Mouse (Mus musculus) v-Abl transformed pro-B cells (cell line): ENCODE measurements around the gene Ccdc174.

Experiments used
- in situ Hi-C, 2 experiments: fragments of 400-800 bp; cut with MboI; formaldehyde crosslinking; loops; one replicate each; pipeline ENCODE4 v1.15.1; 2025; ENCODE audit not compliant: unreplicated experiment in 2 of 2

The Ccdc174 gene

GRCm38 (mm10) chr6:91877885-91878651, at the start of gene Ccdc174:
TSS of gene Ccdc174 (plus strand) at chr6:91878053.
- in situ Hi-C loops = loop anchor here (5.0 to 25.0 kb wide), 3 partner anchors 201 to 816 kb away; partner anchors contain the start of genes Lsm3 (in 1 of the 2) and Xpc (in 1 of the 2)

DNA sequence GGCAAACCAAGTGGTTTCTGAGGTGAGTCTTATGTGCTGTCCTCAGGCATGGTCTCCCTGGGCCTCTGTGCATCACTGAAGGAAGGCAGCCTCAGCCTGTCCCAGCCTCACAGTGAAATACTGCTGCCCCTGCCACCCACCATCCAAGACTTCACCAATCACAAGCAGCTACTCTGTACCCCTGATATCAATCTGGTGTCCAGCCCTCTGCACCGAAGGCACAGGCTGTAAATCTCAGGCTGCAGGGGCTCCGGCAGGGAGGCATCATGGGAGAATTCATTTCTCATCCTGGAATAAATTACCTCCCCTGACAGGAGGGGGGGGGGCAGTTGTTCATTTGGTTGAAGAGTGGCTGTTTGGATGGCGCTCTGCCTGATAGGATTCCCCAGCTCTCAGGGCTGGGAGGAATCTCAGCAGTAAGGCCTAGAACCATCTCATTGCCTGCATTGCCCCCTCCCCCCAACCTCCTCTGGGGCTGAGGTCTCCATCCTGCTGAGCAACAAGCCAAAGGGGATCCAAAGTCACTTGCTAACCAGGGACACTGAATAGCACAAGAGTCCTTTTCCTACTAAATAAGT, 44.9 kb upstream of the Ccdc174 start:
- in situ Hi-C loops = no loop called here

- in situ Hi-C loops = no loop called here
Measured at GRCm38 (mm10) chr6:91839010-91839871, 38.6 kb upstream of the Ccdc174 start.

DNA sequence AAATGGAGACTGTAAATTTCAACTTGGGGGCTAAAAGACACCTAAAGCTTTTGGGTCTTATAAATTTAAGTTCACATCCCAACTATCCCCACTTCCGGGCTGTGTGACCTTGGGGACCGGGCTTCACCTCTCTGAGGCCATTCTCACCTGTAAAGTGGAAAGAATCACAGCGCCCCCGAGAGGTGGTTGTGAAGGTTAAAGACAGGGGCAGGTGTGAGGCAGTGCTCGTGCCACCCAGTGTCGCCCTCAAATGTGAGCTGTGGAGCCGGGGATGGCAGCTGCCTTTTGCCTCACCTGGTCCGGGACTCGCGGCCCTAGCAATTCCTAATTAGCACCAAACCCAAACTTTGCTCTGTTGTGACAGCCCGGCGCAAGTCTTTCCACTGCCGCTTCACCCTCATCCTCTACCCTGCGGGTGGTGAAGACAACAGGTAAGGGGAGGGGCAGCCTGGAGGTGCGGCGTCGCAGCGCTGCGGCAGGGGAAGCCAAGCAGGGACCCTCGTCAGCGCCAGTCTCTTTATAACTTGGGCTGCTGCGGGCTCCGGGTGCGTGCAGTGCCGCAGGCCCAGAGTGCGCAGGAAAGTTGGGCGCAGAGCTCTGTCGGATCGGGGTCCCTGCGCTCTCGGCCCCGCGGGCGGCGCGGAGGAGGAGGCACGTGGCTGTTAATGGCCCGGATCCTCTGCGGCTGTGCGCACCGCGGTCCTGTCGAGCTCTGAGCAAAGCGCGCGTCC, 34.8 kb upstream of the Ccdc174 start:
- in situ Hi-C loops = no loop called here

GRCm38 (mm10) chr6:91843628-91844153, 34.2 kb upstream of the Ccdc174 start:
- in situ Hi-C loops = no loop called here

GRCm38 (mm10) chr6:91852550-91852949, 25.3 kb upstream of the Ccdc174 start:
- in situ Hi-C loops = no loop called here

DNA sequence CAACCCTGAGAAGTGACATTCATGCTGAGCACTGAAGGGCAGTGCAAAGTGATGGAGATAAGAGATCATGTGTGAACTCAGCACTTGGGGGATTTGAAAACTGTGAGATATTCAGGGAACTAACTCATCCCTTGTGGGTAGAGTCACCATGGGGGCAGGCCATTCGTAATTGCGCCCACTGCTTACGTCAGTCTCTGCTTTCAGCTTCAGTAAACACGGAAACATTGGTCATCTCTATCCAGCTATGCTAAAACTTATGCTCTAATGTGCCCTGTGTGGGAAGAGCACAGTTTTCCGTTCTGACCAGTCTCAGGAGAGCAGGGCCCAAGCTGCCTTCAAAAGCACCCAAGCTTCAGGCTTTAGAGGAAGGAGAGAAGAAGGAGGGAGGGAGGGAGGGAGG, 19.5 kb upstream of the Ccdc174 start:
- in situ Hi-C loops = no loop called here

DNA sequence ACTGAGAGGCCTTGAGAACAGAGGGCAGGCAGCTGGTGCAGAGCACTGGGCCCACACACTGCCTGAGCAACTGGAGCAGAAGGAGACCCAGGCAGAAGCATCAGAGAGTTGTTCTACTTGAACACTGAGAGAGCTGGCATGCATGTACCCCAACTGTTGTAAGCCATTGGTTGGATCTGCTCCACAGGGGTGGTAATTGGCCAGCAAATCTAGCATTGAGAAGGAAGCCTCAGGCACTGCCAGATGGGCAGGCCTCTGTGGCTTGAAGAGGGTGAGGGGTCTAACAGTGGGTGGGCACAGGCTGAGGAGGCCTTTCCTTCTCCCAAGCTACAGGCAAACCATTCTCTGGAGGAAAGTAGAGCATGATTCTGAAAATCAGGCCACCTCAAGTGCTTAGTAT, 15.0 kb upstream of the Ccdc174 start:
- in situ Hi-C loops = no loop called here

- in situ Hi-C loops = no loop called here
Measured at GRCm38 (mm10) chr6:91864595-91864994, 13.3 kb upstream of the Ccdc174 start.

DNA sequence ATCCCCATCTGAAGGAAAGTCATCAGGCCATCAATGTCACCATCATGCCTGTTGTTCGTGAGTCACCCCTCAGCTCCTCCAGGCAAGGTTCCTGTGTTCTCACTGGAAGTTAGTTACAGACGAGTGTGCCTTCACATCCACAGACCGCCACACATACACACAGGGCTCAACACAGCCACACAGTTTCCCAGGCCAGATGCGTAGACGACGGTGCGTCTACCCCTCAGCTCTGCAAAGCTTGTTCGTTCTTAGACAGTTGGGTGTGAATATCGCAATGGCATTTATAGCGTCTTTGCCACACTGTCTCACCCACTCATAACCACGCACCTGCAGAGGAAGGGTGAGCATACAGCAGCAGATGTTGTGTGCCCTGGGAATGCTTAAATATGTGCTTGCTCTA, 12.3 kb upstream of the Ccdc174 start:
- in situ Hi-C loops = no loop called here

GRCm38 (mm10) chr6:91868091-91868490, 9.8 kb upstream of the Ccdc174 start:
- in situ Hi-C loops = no loop called here

- in situ Hi-C loops = no loop called here
Measured at GRCm38 (mm10) chr6:91872781-91873180, 5.1 kb upstream of the Ccdc174 start.

DNA sequence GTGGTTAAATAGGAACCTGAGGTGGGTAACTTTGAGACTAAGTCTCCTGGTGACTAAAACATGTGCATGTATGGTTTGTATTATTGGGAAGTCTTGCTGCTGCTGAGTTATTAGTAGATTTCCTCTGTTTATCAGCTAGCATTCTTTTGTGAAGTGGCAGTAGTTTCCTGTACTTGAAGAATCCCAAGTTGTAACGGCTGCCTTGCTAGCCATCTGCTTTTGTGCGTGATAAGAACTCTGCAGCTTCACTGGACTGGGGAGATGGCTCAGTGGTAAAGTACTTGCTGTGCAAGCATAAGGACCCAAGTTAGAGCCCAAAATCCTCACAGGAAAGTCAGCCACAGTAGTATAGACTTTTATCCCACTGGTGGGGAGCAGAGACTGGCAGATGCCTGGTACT, 6.0 kb downstream of the Ccdc174 start:
- in situ Hi-C loops = loop anchor here (10.0 to 25.0 kb wide), 3 partner anchors 359 to 822 kb away; partner anchors contain the start of genes Lsm3 (in 1 of the 2) and Xpc (in 1 of the 2)

GRCm38 (mm10) chr6:91889255-91889906, 11.5 kb downstream of the Ccdc174 start:
- in situ Hi-C loops = loop anchor here (10.0 to 25.0 kb wide), 3 partner anchors 365 to 827 kb away; partner anchors contain the start of genes Lsm3 (in 1 of the 2) and Xpc (in 1 of the 2)

DNA sequence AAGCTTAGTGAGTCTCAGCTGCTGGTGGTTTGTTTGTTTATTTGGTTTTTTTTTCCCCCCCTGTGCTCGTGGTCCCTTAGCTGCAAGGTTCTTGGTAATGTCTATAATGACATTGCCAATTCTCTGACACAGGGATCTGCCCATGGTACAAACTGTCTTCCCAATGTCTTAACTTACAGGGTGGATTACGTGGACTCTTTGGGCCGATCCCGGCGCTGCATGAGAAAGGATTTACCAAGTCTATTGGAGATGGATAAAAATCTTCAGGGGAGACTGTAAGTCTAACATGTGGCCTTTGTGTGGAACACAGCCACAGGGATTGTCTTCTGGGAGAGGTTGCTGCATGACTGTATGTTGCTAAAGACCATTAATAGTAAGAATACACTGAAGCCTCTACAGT, 12.8 kb downstream of the Ccdc174 start:
- in situ Hi-C loops = loop anchor here (25.0 kb wide), 2 partner anchors 378 to 828 kb away; partner anchors contain the start of genes Lsm3 (in 1 of the 2) and Xpc (in 1 of the 2)

- in situ Hi-C loops = loop anchor here (25.0 kb wide), 2 partner anchors 379 to 829 kb away; partner anchors contain the start of genes Lsm3 (in 1 of the 2) and Xpc (in 1 of the 2)
Measured at GRCm38 (mm10) chr6:91891776-91892175, 13.9 kb downstream of the Ccdc174 start.

DNA sequence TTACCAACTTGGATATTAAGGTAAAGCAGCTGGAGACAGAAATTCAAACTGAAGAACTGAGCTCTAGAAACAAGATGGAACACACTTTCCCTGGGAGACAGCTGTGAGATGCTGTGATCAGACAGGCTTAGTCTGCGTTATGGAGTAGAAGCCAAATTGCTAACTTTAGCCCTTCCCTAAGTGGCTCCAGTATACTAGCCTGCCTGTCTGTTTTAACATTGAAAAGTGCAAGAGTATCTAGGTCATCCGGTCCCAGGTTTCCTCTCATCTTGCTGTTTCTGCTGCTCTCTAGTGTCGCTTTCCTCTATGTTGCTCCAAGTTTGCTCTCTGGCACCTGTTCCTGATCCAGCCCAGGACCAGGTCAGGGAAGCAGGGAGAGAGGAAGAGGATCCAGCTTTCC, 18.9 kb downstream of the Ccdc174 start:
- in situ Hi-C loops = loop anchor here (5.0 to 25.0 kb wide), 4 partner anchors 171 to 834 kb away; partner anchors contain the start of genes Lsm3 (in 1 of the 2) and Xpc (in 1 of the 2)

GRCm38 (mm10) chr6:91901505-91901904, 23.7 kb downstream of the Ccdc174 start:
- in situ Hi-C loops = loop anchor here (5.0 kb wide), 2 partner anchors 366 to 371 kb away; no protein-coding TSS in a partner anchor

DNA sequence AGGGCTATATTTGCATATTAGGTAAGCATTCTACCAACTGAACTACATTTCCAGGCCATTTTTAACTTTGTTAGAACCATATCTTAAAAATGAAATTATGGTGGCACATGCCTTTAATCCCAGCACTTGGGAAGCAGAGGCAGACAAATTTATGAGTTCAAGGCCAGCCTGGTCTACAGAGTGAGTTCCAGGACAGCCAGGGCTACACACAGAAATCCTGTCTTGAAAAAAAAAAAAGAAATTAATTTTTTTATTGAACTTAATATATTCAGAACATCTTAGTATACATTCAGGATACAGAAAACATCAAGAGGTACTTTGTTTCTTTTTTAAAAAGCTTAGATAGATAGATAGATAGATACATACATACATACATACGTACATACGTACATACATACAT, 24.7 kb downstream of the Ccdc174 start, which contains the start of gene 4930590J08Rik:
4930590J08Rik (plus strand) TSS at position 301 of the 400 bp plus-strand sequence.
- in situ Hi-C loops = loop anchor here (5.0 kb wide), 2 partner anchors 365 to 370 kb away; no protein-coding TSS in a partner anchor
